Mouse (Mus musculus): ENCODE measurements around the gene Syt14. TPM values are rescaled to one million over a fixed set of nuclear protein-coding genes. Genes with fewer than 3 reads are reported as not detected.
A peak's percentile ranks its signal among the peaks of the same experiment; 100 is the strongest.

Gene Syt14
- polyA plus RNA-seq, 1 experiment from 2014 or later: 8.4 TPM

- DNase-seq (ENCODE audit: low spot score) (no peak), ATAC-seq (replicated peaks; ENCODE audit: low FRiP score) (no peak)
- no peaks in the 10 kb centered on the region for H3K9me3 ChIP-seq (ENCODE audit: control insufficient read depth, low read length)
- H3K36me3 ChIP-seq (ENCODE audit: control insufficient read depth, insufficient read depth, low read length): no peaks in the 10 kb centered on the region
- no peak overlapping the region for H3K27ac ChIP-seq (ENCODE audit: low read depth, low read length)
- no peak overlapping the region for H3K4me3 ChIP-seq (ENCODE audit: low read depth, low read length)
- H3K9ac ChIP-seq (ENCODE audit: low read length): no peak overlapping the region
- H3K27me3 ChIP-seq (ENCODE audit: control insufficient read depth, insufficient read depth, low read length): no peaks in the 10 kb centered on the region
- H3K4me1 ChIP-seq (replicated peaks; ENCODE audit: control insufficient read depth, insufficient read depth, low read length): no peaks in the 10 kb centered on the region
- WGBS: 89% methylated on average over 1 of the region's 1 CpGs
- no peak overlapping the region for H3K4me2 ChIP-seq (ENCODE audit: low read depth, low read length, severe bottlenecking)
Measured at GRCm38 (mm10) chr1:192981120-192981519, 54.5 kb downstream of the Syt14 start.

- Histone ChIP-seq H3K9me3 (ENCODE audit: control insufficient read depth, low read length) (no peaks in the 10 kb centered on the region), H3K4me1 (replicated peaks; ENCODE audit: control insufficient read depth, insufficient read depth, low read length) (no peaks in the 10 kb centered on the region), H3K4me2 (ENCODE audit: low read depth, low read length, severe bottlenecking) (no peak overlapping the region), H3K36me3 (ENCODE audit: control insufficient read depth, insufficient read depth, low read length) (no peaks in the 10 kb centered on the region), H3K4me3 (ENCODE audit: low read depth, low read length) (no peak overlapping the region), H3K27ac (ENCODE audit: low read depth, low read length) (no peak overlapping the region), H3K9ac (ENCODE audit: low read length) (no peak overlapping the region), H3K27me3 (ENCODE audit: control insufficient read depth, insufficient read depth, low read length) (no peaks in the 10 kb centered on the region)
- 89% methylated on average over 5 of the region's 5 CpGs for whole genome bisulfite sequencing
- ATAC-seq (replicated peaks; ENCODE audit: low FRiP score) (no peak), DNase-seq (ENCODE audit: low spot score) (no peak)
Measured at GRCm38 (mm10) chr1:192962323-192962722, 73.3 kb downstream of the Syt14 start.

- H3K9ac ChIP-seq (ENCODE audit: low read length): no peak overlapping the region
- DNase-seq (ENCODE audit: low spot score) (peak; percentile 52), ATAC-seq (replicated peaks; ENCODE audit: low FRiP score) (peak; percentile 86)
- H3K4me1 ChIP-seq (replicated peaks; ENCODE audit: control insufficient read depth, insufficient read depth, low read length): peaks cover 2% of the 10 kb centered on the region; the same call in 1 of the 2 replicates
- H3K27me3 ChIP-seq (ENCODE audit: control insufficient read depth, insufficient read depth, low read length): no peaks in the 10 kb centered on the region
- H3K4me2 ChIP-seq (ENCODE audit: low read depth, low read length, severe bottlenecking): no peak overlapping the region
- H3K9me3 ChIP-seq (ENCODE audit: control insufficient read depth, low read length): no peaks in the 10 kb centered on the region
- no peaks in the 10 kb centered on the region for H3K36me3 ChIP-seq (ENCODE audit: control insufficient read depth, insufficient read depth, low read length)
- no peak overlapping the region for H3K27ac ChIP-seq (ENCODE audit: low read depth, low read length)
- 29% methylated on average over 2 of the region's 2 CpGs for WGBS
- no peak overlapping the region for H3K4me3 ChIP-seq (ENCODE audit: low read depth, low read length)
Measured at GRCm38 (mm10) chr1:192947839-192948173, 87.8 kb downstream of the Syt14 start.

GRCm38 (mm10) chr1:192947170-192947838 lies 88.3 kb downstream of the Syt14 start:
- H3K27ac ChIP-seq (ENCODE audit: low read depth, low read length): no peak overlapping the region
- WGBS: 50% methylated on average over 1 of the region's 1 CpGs
- no peaks in the 10 kb centered on the region for H3K9me3 ChIP-seq (ENCODE audit: control insufficient read depth, low read length)
- no peak overlapping the region for H3K4me3 ChIP-seq (ENCODE audit: low read depth, low read length)
- ATAC-seq (replicated peaks; ENCODE audit: low FRiP score): 0 out of 2 replicates have a peak, but pooled peaks have one; percentile 18
- H3K9ac ChIP-seq (ENCODE audit: low read length): no peak overlapping the region
- DNase-seq (ENCODE audit: low spot score): no peak
- H3K4me2 ChIP-seq (ENCODE audit: low read depth, low read length, severe bottlenecking): no peak overlapping the region
- H3K36me3 ChIP-seq (ENCODE audit: control insufficient read depth, insufficient read depth, low read length): no peaks in the 10 kb centered on the region
- peaks cover 2% of the 10 kb centered on the region; the same call in 1 of the 2 replicates for H3K4me1 ChIP-seq (replicated peaks; ENCODE audit: control insufficient read depth, insufficient read depth, low read length)
- H3K27me3 ChIP-seq (ENCODE audit: control insufficient read depth, insufficient read depth, low read length): no peaks in the 10 kb centered on the region

DNA sequence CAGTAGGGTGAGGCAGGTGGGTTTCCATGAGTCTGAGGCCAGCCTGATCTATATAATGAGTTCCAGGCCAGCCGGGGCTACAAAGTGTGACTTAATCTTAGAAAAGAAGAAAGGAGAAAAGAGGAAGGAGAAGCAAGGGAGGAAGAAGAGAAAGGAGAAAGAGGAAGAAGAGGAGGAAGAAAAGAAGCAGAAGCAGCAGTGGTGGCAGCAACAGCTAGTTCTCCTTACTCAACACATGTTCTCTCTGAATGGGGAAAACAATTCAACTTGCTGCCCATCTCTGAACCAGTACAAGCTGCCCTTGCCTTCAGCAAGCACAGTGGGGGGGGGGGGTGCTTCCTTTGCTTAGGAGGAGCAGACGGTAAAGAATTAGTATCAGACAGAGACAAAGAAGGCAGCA lies 96.5 kb downstream of the Syt14 start:
- Histone ChIP-seq H3K27me3 (ENCODE audit: control insufficient read depth, insufficient read depth, low read length) (no peaks in the 10 kb centered on the region), H3K9me3 (ENCODE audit: control insufficient read depth, low read length) (no peaks in the 10 kb centered on the region), H3K27ac (ENCODE audit: low read depth, low read length) (no peak overlapping the region), H3K4me1 (replicated peaks; ENCODE audit: control insufficient read depth, insufficient read depth, low read length) (no peaks in the 10 kb centered on the region), H3K4me3 (ENCODE audit: low read depth, low read length) (no peak overlapping the region), H3K4me2 (ENCODE audit: low read depth, low read length, severe bottlenecking) (no peak overlapping the region), H3K9ac (ENCODE audit: low read length) (no peak overlapping the region), H3K36me3 (ENCODE audit: control insufficient read depth, insufficient read depth, low read length) (no peaks in the 10 kb centered on the region)
- DNase-seq (ENCODE audit: low spot score) (no peak), ATAC-seq (replicated peaks; ENCODE audit: low FRiP score) (no peak)
- WGBS: 63% methylated on average over 2 of the region's 2 CpGs

DNA sequence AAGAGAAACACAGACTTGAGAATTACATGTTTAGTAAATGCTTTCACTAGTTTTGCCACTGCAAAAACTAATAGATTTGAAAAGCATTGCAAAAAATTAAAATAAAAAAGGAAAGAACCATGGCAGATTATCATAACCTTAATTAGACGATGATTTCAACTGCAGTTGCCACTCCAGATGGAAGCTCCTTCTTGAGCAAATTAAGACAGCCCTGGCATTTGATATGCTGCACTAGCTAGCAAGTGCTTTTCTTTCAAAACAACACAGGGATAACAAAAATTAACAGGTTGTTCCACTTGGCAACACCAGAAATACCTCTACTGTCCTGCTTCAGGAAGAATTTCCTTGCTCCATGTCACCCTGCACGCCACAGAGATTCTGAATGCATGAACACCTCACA lies 97.6 kb downstream of the Syt14 start:
- no peaks in the 10 kb centered on the region for H3K36me3 ChIP-seq (ENCODE audit: control insufficient read depth, insufficient read depth, low read length)
- no peaks in the 10 kb centered on the region for H3K27me3 ChIP-seq (ENCODE audit: control insufficient read depth, insufficient read depth, low read length)
- ATAC-seq (replicated peaks; ENCODE audit: low FRiP score): no peak
- no peak overlapping the region for H3K27ac ChIP-seq (ENCODE audit: low read depth, low read length)
- no peak for DNase-seq (ENCODE audit: low spot score)
- no peak overlapping the region for H3K4me3 ChIP-seq (ENCODE audit: low read depth, low read length)
- H3K9me3 ChIP-seq (ENCODE audit: control insufficient read depth, low read length): no peaks in the 10 kb centered on the region
- no peak overlapping the region for H3K4me2 ChIP-seq (ENCODE audit: low read depth, low read length, severe bottlenecking)
- H3K4me1 ChIP-seq (replicated peaks; ENCODE audit: control insufficient read depth, insufficient read depth, low read length): no peaks in the 10 kb centered on the region
- 95% methylated on average over 2 of the region's 2 CpGs for WGBS
- H3K9ac ChIP-seq (ENCODE audit: low read length): no peak overlapping the region

GRCm38 (mm10) chr1:192931797-192932196 lies 103.8 kb downstream of the Syt14 start:
- H3K4me3 ChIP-seq (ENCODE audit: low read depth, low read length): no peak overlapping the region
- H3K4me1 ChIP-seq (replicated peaks; ENCODE audit: control insufficient read depth, insufficient read depth, low read length): no peaks in the 10 kb centered on the region
- H3K4me2 ChIP-seq (ENCODE audit: low read depth, low read length, severe bottlenecking): no peak overlapping the region
- no peak for ATAC-seq (replicated peaks; ENCODE audit: low FRiP score)
- H3K9ac ChIP-seq (ENCODE audit: low read length): no peak overlapping the region
- no peak for DNase-seq (ENCODE audit: low spot score)
- no peak overlapping the region for H3K27ac ChIP-seq (ENCODE audit: low read depth, low read length)
- no peaks in the 10 kb centered on the region; the same call in 1 of the 2 replicates for H3K36me3 ChIP-seq (ENCODE audit: control insufficient read depth, insufficient read depth, low read length)
- H3K27me3 ChIP-seq (ENCODE audit: control insufficient read depth, insufficient read depth, low read length): no peaks in the 10 kb centered on the region
- H3K9me3 ChIP-seq (ENCODE audit: control insufficient read depth, low read length): 0 out of 2 replicates have a peak, but pooled peaks cover 2% of the 10 kb centered on the region
- WGBS: 82% methylated on average over 3 of the region's 3 CpGs

GRCm38 (mm10) chr1:192912101-192912728 lies 123.4 kb downstream of the Syt14 start:
- no peak overlapping the region for H3K4me3 ChIP-seq (ENCODE audit: low read depth, low read length)
- H3K4me2 ChIP-seq (ENCODE audit: low read depth, low read length, severe bottlenecking): no peak overlapping the region
- no peak overlapping the region for H3K27ac ChIP-seq (ENCODE audit: low read depth, low read length)
- H3K4me1 ChIP-seq (replicated peaks; ENCODE audit: control insufficient read depth, insufficient read depth, low read length): no peaks in the 10 kb centered on the region
- H3K9me3 ChIP-seq (ENCODE audit: control insufficient read depth, low read length): no peaks in the 10 kb centered on the region
- H3K9ac ChIP-seq (ENCODE audit: low read length): no peak overlapping the region
- DNase-seq (ENCODE audit: low spot score): no peak
- no peaks in the 10 kb centered on the region for H3K27me3 ChIP-seq (ENCODE audit: control insufficient read depth, insufficient read depth, low read length)
- ATAC-seq (replicated peaks; ENCODE audit: low FRiP score): no peak
- H3K36me3 ChIP-seq (ENCODE audit: control insufficient read depth, insufficient read depth, low read length): no peaks in the 10 kb centered on the region
- WGBS: 73% methylated on average over 3 of the region's 3 CpGs

- Histone ChIP-seq H3K4me1 (replicated peaks; ENCODE audit: control insufficient read depth, insufficient read depth, low read length) (no peaks in the 10 kb centered on the region), H3K9me3 (ENCODE audit: control insufficient read depth, low read length) (no peaks in the 10 kb centered on the region), H3K27ac (ENCODE audit: low read depth, low read length) (no peak overlapping the region), H3K27me3 (ENCODE audit: control insufficient read depth, insufficient read depth, low read length) (no peaks in the 10 kb centered on the region), H3K4me3 (ENCODE audit: low read depth, low read length) (no peak overlapping the region), H3K4me2 (ENCODE audit: low read depth, low read length, severe bottlenecking) (no peak overlapping the region), H3K9ac (ENCODE audit: low read length) (no peak overlapping the region), H3K36me3 (ENCODE audit: control insufficient read depth, insufficient read depth, low read length) (no peaks in the 10 kb centered on the region)
- ATAC-seq (replicated peaks; ENCODE audit: low FRiP score) (no peak), DNase-seq (ENCODE audit: low spot score) (no peak)
- WGBS: 83% methylated on average over 2 of the region's 2 CpGs
Measured at GRCm38 (mm10) chr1:192901516-192901915, 134.1 kb downstream of the Syt14 start.
